Mouse (Mus musculus) embryonic facial prominence, embryonic 11.5 days (tissue): ENCODE data around the gene Pcnx2. TPM values are rescaled to one million over a fixed set of nuclear protein-coding genes. Genes with fewer than 3 reads are reported as not detected.

Experiments used
- ATAC-seq: fragments of 200-750 bp; cut with Nextera tagmentation; replicated peaks from 2 replicates; pipeline ENCODE4 v1.8.0; 2017; ENCODE audit warnings: low read depth; ENCODE audit not compliant: insufficient number of reproducible peaks, low FRiP score, low TSS enrichment
- DNase-seq: peaks from one replicate; pipeline ENCODE4 v3.0.0-alpha.2; 2015; ENCODE audit warnings: low spot score
- H3K27ac ChIP-seq: fragments of 300-500 bp; sonication (generic); replicated peaks from 2 replicates; pipeline ENCODE4 v1.5.1; 2014; ENCODE audit warnings: mild to moderate bottlenecking, low read depth, low read length, control low read depth
- H3K27me3 ChIP-seq: fragments of 300-500 bp; sonication (generic); 2 replicates; pipeline ENCODE4 v1.6.1; 2014; ENCODE audit warnings: mild to moderate bottlenecking, low read length, moderate library complexity, mixed read lengths; ENCODE audit not compliant: control insufficient read depth, insufficient read depth
- H3K36me3 ChIP-seq: fragments of 300-500 bp; sonication (generic); replicated peaks from 2 replicates; pipeline ENCODE4 v1.6.1; 2014; ENCODE audit warnings: low read depth, mild to moderate bottlenecking, low read length, moderate library complexity, mixed read lengths; ENCODE audit not compliant: control insufficient read depth, insufficient read depth
- H3K4me1 ChIP-seq: fragments of 300-500 bp; sonication (generic); 2 replicates; pipeline ENCODE4 v1.6.1; 2014; ENCODE audit warnings: low read length, mixed read lengths; ENCODE audit not compliant: control insufficient read depth, insufficient read depth
- H3K4me2 ChIP-seq: fragments of 300-500 bp; sonication (generic); 2 replicates; pipeline ENCODE4 v1.6.1; 2014; ENCODE audit warnings: low read depth, mild to moderate bottlenecking, control low read depth, low read length, moderate library complexity
- H3K4me3 ChIP-seq: fragments of 300-500 bp; sonication (generic); 2 replicates; pipeline ENCODE4 v1.5.1; 2014; ENCODE audit warnings: low read depth, low read length, control low read depth
- H3K9ac ChIP-seq: fragments of 300-500 bp; sonication (generic); replicated peaks from 2 replicates; pipeline ENCODE4 v1.6.1; 2014; ENCODE audit warnings: mild to moderate bottlenecking, control low read depth, low read length
- H3K9me3 ChIP-seq: fragments of 300-500 bp; sonication (generic); replicated peaks from 2 replicates; pipeline ENCODE4 v1.6.1; 2016; ENCODE audit warnings: mild to moderate bottlenecking, low read length, inconsistent platforms, mixed read lengths; ENCODE audit not compliant: control insufficient read depth
- WGBS: fragments of 180-500 bp; shearing (Covaris S2); extraction: QIAGEN DNeasy Blood & Tissue Kit; methylation state at CpG from one replicate; pipeline ENCODE4 v1.1.7; 2014; 5-methylcytosine and 5-hydroxymethylcytosine counted together
- polyA plus RNA-seq: library from polyadenylated mRNA; unstranded; fragments of >200 nt; fragmentation: Nextera tagmentation; extraction: Ambion mirVana; gene quantifications from 2 replicates; pipeline ENCODE4 v1.2.1, GENCODE M21; 2014

The Pcnx2 gene
- polyA plus RNA-seq, 1 experiment from 2014 or later: 0.25 TPM

- H3K9me3 ChIP-seq: no peaks in the 10 kb centered on the region
- no peaks in the 10 kb centered on the region for H3K36me3 ChIP-seq
- no peak for ATAC-seq
- no peak overlapping the region for H3K9ac ChIP-seq
- H3K4me2 ChIP-seq: no peak overlapping the region
- no peaks in the 10 kb centered on the region for H3K4me1 ChIP-seq
- no peak overlapping the region for H3K4me3 ChIP-seq
- no peak overlapping the region for H3K27ac ChIP-seq
- 91% methylated on average over 9 of the region's 9 CpGs for WGBS
- no peak for DNase-seq
- H3K27me3 ChIP-seq: no peaks in the 10 kb centered on the region
Observed at GRCm38 (mm10) chr8:125887549-125887948, 10.6 kb downstream of the Pcnx2 start.

- 91% methylated on average over 4 of the region's 4 CpGs for WGBS
- Histone ChIP-seq H3K9ac (no peak overlapping the region), H3K36me3 (no peaks in the 10 kb centered on the region), H3K4me1 (no peaks in the 10 kb centered on the region), H3K4me2 (no peak overlapping the region), H3K27ac (no peak overlapping the region), H3K4me3 (no peak overlapping the region), H3K27me3 (no peaks in the 10 kb centered on the region), H3K9me3 (no peaks in the 10 kb centered on the region)
- ATAC-seq (no peak), DNase-seq (no peak)
Observed at GRCm38 (mm10) chr8:125880447-125880846, 17.7 kb downstream of the Pcnx2 start.

GRCm38 (mm10) chr8:125873250-125873534, 24.9 kb downstream of the Pcnx2 start:
- H3K36me3 ChIP-seq: no peaks in the 10 kb centered on the region
- no peaks in the 10 kb centered on the region for H3K9me3 ChIP-seq
- H3K27ac ChIP-seq: no peak overlapping the region
- DNase-seq: no peak
- ATAC-seq: no peak
- no peaks in the 10 kb centered on the region for H3K27me3 ChIP-seq
- WGBS: 80% methylated on average over 2 of the region's 2 CpGs
- no peak overlapping the region for H3K4me3 ChIP-seq
- no peaks in the 10 kb centered on the region for H3K4me1 ChIP-seq
- no peak overlapping the region for H3K4me2 ChIP-seq
- H3K9ac ChIP-seq: no peak overlapping the region

GRCm38 (mm10) chr8:125872501-125873249, 25.4 kb downstream of the Pcnx2 start:
- no peaks in the 10 kb centered on the region for H3K36me3 ChIP-seq
- ATAC-seq (no peak), DNase-seq (no peak)
- H3K4me2 ChIP-seq: no peak overlapping the region
- no peak overlapping the region for H3K9ac ChIP-seq
- H3K4me1 ChIP-seq: no peaks in the 10 kb centered on the region
- no peak overlapping the region for H3K4me3 ChIP-seq
- H3K27me3 ChIP-seq: no peaks in the 10 kb centered on the region
- H3K9me3 ChIP-seq: no peaks in the 10 kb centered on the region
- 55% methylated on average over 9 of the region's 9 CpGs for WGBS
- H3K27ac ChIP-seq: no peak overlapping the region

GRCm38 (mm10) chr8:125870821-125871321, 27.2 kb downstream of the Pcnx2 start:
- no peak overlapping the region for H3K4me2 ChIP-seq
- peak; percentile 88 for DNase-seq
- H3K27ac ChIP-seq: no peak overlapping the region
- H3K4me1 ChIP-seq: no peaks in the 10 kb centered on the region
- H3K4me3 ChIP-seq: no peak overlapping the region
- H3K36me3 ChIP-seq: no peaks in the 10 kb centered on the region
- no peak overlapping the region for H3K9ac ChIP-seq
- ATAC-seq: peak; percentile 64
- 3% methylated on average over 7 of the region's 7 CpGs for WGBS
- no peaks in the 10 kb centered on the region for H3K9me3 ChIP-seq
- no peaks in the 10 kb centered on the region for H3K27me3 ChIP-seq

GRCm38 (mm10) chr8:125870179-125870702, 27.9 kb downstream of the Pcnx2 start:
- H3K4me2 ChIP-seq: no peak overlapping the region
- ATAC-seq (no peak), DNase-seq (no peak)
- H3K4me3 ChIP-seq: no peak overlapping the region
- H3K27ac ChIP-seq: no peak overlapping the region
- H3K36me3 ChIP-seq: no peaks in the 10 kb centered on the region
- H3K27me3 ChIP-seq: no peaks in the 10 kb centered on the region
- 32% methylated on average over 6 of the region's 6 CpGs for WGBS
- no peaks in the 10 kb centered on the region for H3K4me1 ChIP-seq
- H3K9ac ChIP-seq: no peak overlapping the region
- no peaks in the 10 kb centered on the region for H3K9me3 ChIP-seq

GRCm38 (mm10) chr8:125869739-125870138, 28.4 kb downstream of the Pcnx2 start:
- Histone ChIP-seq H3K4me1 (no peaks in the 10 kb centered on the region), H3K9ac (no peak overlapping the region), H3K27ac (no peak overlapping the region), H3K27me3 (no peaks in the 10 kb centered on the region), H3K9me3 (no peaks in the 10 kb centered on the region), H3K4me3 (no peak overlapping the region), H3K36me3 (no peaks in the 10 kb centered on the region), H3K4me2 (no peak overlapping the region)
- 87% methylated on average over 3 of the region's 3 CpGs for WGBS
- DNase-seq: no peak
- no peak for ATAC-seq

GRCm38 (mm10) chr8:125868552-125868951, 29.6 kb downstream of the Pcnx2 start:
- no peaks in the 10 kb centered on the region for H3K36me3 ChIP-seq
- ATAC-seq (no peak), DNase-seq (no peak)
- H3K27me3 ChIP-seq: no peaks in the 10 kb centered on the region
- no peak overlapping the region for H3K9ac ChIP-seq
- WGBS: 69% methylated on average over 7 of the region's 7 CpGs
- H3K9me3 ChIP-seq: no peaks in the 10 kb centered on the region
- no peaks in the 10 kb centered on the region for H3K4me1 ChIP-seq
- no peak overlapping the region for H3K4me3 ChIP-seq
- H3K4me2 ChIP-seq: no peak overlapping the region
- no peak overlapping the region for H3K27ac ChIP-seq
